Mouse (Mus musculus) bone marrow, adult 2 months (tissue): Measurements from ENCODE around the gene Olfr978. TPM values are rescaled to one million over a fixed set of nuclear protein-coding genes. Genes with fewer than 3 reads are reported as not detected.
"Not testable (repeated sequence)": the region's sequence is repeated elsewhere in the genome, so short reads cannot be mapped to it uniquely, and the experiment has no call there.

Source experiments
- H3K27ac ChIP-seq: fragments of 200-500 bp; 2 replicates; pipeline ENCODE4 v1.5.1; 2012; ENCODE audit warnings: low read depth, mild to moderate bottlenecking, control low read depth, inconsistent platforms, low read length; ENCODE audit not compliant: control insufficient read depth, poor library complexity, insufficient read depth
- H3K4me1 ChIP-seq: fragments of 200-500 bp; 2 replicates; pipeline ENCODE4 v1.6.1; 2011; ENCODE audit warnings: low read length; ENCODE audit not compliant: control insufficient read depth, insufficient read depth
- H3K4me3 ChIP-seq: fragments of 200-500 bp; replicated peaks from 2 replicates; pipeline ENCODE3; 2011; ENCODE audit warnings: mild to moderate bottlenecking, low read depth, low read length, control low read depth; ENCODE audit not compliant: control insufficient read depth
- CTCF ChIP-seq: fragments of 200-500 bp; IDR thresholded peaks from 2 replicates; pipeline ENCODE4 v1.5.1; 2011; ENCODE audit warnings: low read length, control low read depth; ENCODE audit not compliant: control insufficient read depth, insufficient read depth
- POLR2A ChIP-seq: fragments of 200-500 bp; IDR thresholded peaks from 2 replicates; pipeline ENCODE4 v1.6.1; 2011; ENCODE audit warnings: low read depth, mild to moderate bottlenecking, control low read depth, low read length, borderline replicate concordance; ENCODE audit not compliant: control insufficient read depth
- WGBS: fragments of 180-500 bp; shearing (Covaris S2); methylation state at CpG from one replicate; pipeline ENCODE4 v1.1.7; 2018; 5-methylcytosine and 5-hydroxymethylcytosine counted together
- polyA plus RNA-seq: library from polyadenylated mRNA; stranded (reverse); fragments of >200 nt; gene quantifications from 2 replicates; pipeline ENCODE4 v1.2.4, GENCODE M21; 2011; ENCODE audit warnings: low replicate concordance; ENCODE audit not compliant: missing spikeins, insufficient read depth, insufficient read length

Gene Olfr978
- polyA plus RNA-seq = not detected in 2 replicates

GRCm38 (mm10) chr9:39991813-39992212, at the start of gene Olfr978:
Gene Olfr978, plus strand, starts transcription at chr9:39992113.
- H3K4me1 ChIP-seq = no peaks in the 10 kb centered on the region
- WGBS = 80% methylated on average over 2 of the region's 2 CpGs
- no peak for TF ChIP-seq POLR2A
- no peak for TF ChIP-seq CTCF
- no peak within 1 kb of the TSS for H3K27ac ChIP-seq
- H3K4me3 ChIP-seq = no peak within 1 kb of the TSS

- no peak for TF ChIP-seq CTCF
- TF ChIP-seq POLR2A = no peak
- no peak within 1 kb of the TSS for H3K27ac ChIP-seq
- WGBS = 45% methylated on average over 1 of the region's 1 CpGs
- no peaks in the 10 kb centered on the region for H3K4me1 ChIP-seq
- no peak within 1 kb of the TSS for H3K4me3 ChIP-seq
Observed at GRCm38 (mm10) chr9:39951946-39952345, 40.0 kb upstream of the Olfr978 start, which contains the start of gene Olfr975. Gene Olfr975, minus strand, starts transcription at chr9:39952046.

- not testable (repeated sequence) for H3K4me3 ChIP-seq, H3K27ac ChIP-seq, H3K4me1 ChIP-seq
- WGBS = 79% methylated on average over 8 of the region's 9 CpGs
Observed at GRCm38 (mm10) chr9:39961033-39961432, 30.9 kb upstream of the Olfr978 start, which contains the start of gene Olfr976. Gene Olfr976, minus strand, starts transcription at chr9:39961133.

- WGBS = 65% methylated on average over 1 of the region's 1 CpGs
- not testable (repeated sequence) for H3K4me3 ChIP-seq, H3K4me1 ChIP-seq, H3K27ac ChIP-seq
Observed at GRCm38 (mm10) chr9:39976581-39977145, 15.2 kb upstream of the Olfr978 start.

- no peaks in the 10 kb centered on the region for H3K4me1 ChIP-seq
- no peak for TF ChIP-seq POLR2A
- no peak for TF ChIP-seq CTCF
- no peak within 1 kb of the TSS for H3K27ac ChIP-seq
- no peak within 1 kb of the TSS for H3K4me3 ChIP-seq
- 95% methylated on average over 1 of the region's 1 CpGs for WGBS
Observed at GRCm38 (mm10) chr9:40003365-40003764, 11.5 kb downstream of the Olfr978 start, which contains the start of gene Olfr979. Gene Olfr979, minus strand, starts transcription at chr9:40003465.

GRCm38 (mm10) chr9:40009482-40009881, 17.6 kb downstream of the Olfr978 start, which contains the start of gene Olfr980:
Gene Olfr980, minus strand, starts transcription at chr9:40009582.
- TF ChIP-seq CTCF = no peak
- TF ChIP-seq POLR2A = no peak
- WGBS = 71% methylated on average over 1 of the region's 1 CpGs
- no peak within 1 kb of the TSS for H3K4me3 ChIP-seq

GRCm38 (mm10) chr9:40021164-40021563, 29.3 kb downstream of the Olfr978 start, which contains the start of gene Olfr981:
Gene Olfr981, plus strand, starts transcription at chr9:40021464.
- no peaks in the 10 kb centered on the region for H3K4me1 ChIP-seq
- no peak within 1 kb of the TSS for H3K4me3 ChIP-seq
- TF ChIP-seq CTCF (no peak), POLR2A (no peak)
- no peak within 1 kb of the TSS for H3K27ac ChIP-seq
- WGBS = 62% methylated on average over 2 of the region's 2 CpGs

More at GRCm38 (mm10) chr9:40009482-40009881, 17.6 kb downstream of the Olfr978 start, which contains the start of gene Olfr980:
- Histone ChIP-seq H3K27ac (no peak within 1 kb of the TSS), H3K4me1 (no peaks in the 10 kb centered on the region)

Other genes with a start within 250 kb of the Olfr978 start
- not detected in 2 replicates for gene Olfr967, start 245.9 kb upstream of the Olfr978 start, polyA plus RNA-seq
- gene Olfr968, start 208.9 kb upstream of the Olfr978 start, polyA plus RNA-seq = not detected in 2 replicates
- gene Olfr969, start 201.2 kb upstream of the Olfr978 start, polyA plus RNA-seq = not detected in 2 replicates
- not detected in 2 replicates for gene Olfr970, start 183.3 kb upstream of the Olfr978 start, polyA plus RNA-seq
- gene Olfr971, start 155.2 kb upstream of the Olfr978 start, polyA plus RNA-seq = 0.65 TPM in 1 of 2 replicates, not detected in the other
- not detected in 2 replicates for gene Olfr972, start 125.7 kb upstream of the Olfr978 start, polyA plus RNA-seq
- not detected in 2 replicates for gene Olfr229, start 84.8 kb upstream of the Olfr978 start, polyA plus RNA-seq
- not detected in 2 replicates for gene Olfr974, start 54.6 kb upstream of the Olfr978 start, polyA plus RNA-seq
- not detected in 2 replicates for gene Olfr975, start 40.1 kb upstream of the Olfr978 start, polyA plus RNA-seq
- gene Olfr976, start 31.0 kb upstream of the Olfr978 start, polyA plus RNA-seq = not detected in 2 replicates
- gene Olfr979, start 11.4 kb downstream of the Olfr978 start, polyA plus RNA-seq = not detected in 2 replicates
- gene Olfr980, start 17.5 kb downstream of the Olfr978 start, polyA plus RNA-seq = not detected in 2 replicates
- gene Olfr981, start 29.4 kb downstream of the Olfr978 start, polyA plus RNA-seq = not detected in 2 replicates
- gene Olfr982, start 81.7 kb downstream of the Olfr978 start, polyA plus RNA-seq = not detected in 2 replicates
- gene Olfr983, start 101.5 kb downstream of the Olfr978 start, polyA plus RNA-seq = not detected in 2 replicates
- gene Olfr984, start 122.1 kb downstream of the Olfr978 start, polyA plus RNA-seq = not detected in 2 replicates
- gene Olfr985, start 138.1 kb downstream of the Olfr978 start, polyA plus RNA-seq = not detected in 2 replicates
- gene Tmem225, start 156.0 kb downstream of the Olfr978 start, polyA plus RNA-seq = not detected in 2 replicates
- 0.40 TPM in 1 of 2 replicates, not detected in the other for gene Olfr986, start 188.8 kb downstream of the Olfr978 start, polyA plus RNA-seq
- 0.99 TPM in 1 of 2 replicates, not detected in the other for gene Zfp202, start 200.2 kb downstream of the Olfr978 start, polyA plus RNA-seq